Mouse (Mus musculus) liver, postnatal 0 days (tissue): ENCODE results near the gene Crybb1.

Experiments used
- CTCF ChIP-seq: sonication (generic); IDR thresholded peaks from 2 replicates; pipeline ENCODE4 v1.5.1; 2016; ENCODE audit warnings: antibody characterized with exemption, low read depth
- EP300 ChIP-seq: IDR thresholded peaks from 2 replicates; pipeline ENCODE4 v1.6.1; 2016; ENCODE audit warnings: antibody characterized with exemption, low read depth, mild to moderate bottlenecking

DNA sequence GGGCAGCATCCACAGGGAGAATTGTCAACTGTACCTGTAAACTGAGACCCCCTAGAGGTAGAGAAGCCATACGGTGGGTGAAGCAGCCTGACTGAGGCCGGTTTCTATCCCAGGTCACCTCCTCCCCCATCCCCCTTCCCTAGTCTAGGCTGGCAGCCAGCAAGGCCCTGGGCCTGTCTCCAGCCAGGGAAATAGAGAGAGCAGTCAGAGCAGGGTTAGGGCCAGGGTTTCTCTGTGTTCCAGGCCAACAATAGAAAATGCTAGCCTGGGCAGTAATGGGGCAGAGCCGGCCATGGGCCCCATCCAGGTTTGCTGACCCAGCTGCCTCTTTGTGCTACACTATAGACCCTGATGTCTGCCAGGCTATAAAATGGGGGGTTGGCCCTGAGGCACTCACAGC lies at the start of gene Crybb1:
- TF ChIP-seq CTCF (no peak), EP300 (no peak)
